Mouse (Mus musculus) bone marrow, adult 2 months (tissue): ENCODE data around the gene Pi4k2b.

Experiments used
- CTCF ChIP-seq: fragments of 200-500 bp; IDR thresholded peaks from 2 replicates; pipeline ENCODE4 v1.5.1; 2011; ENCODE audit warnings: low read length, control low read depth; ENCODE audit not compliant: control insufficient read depth, insufficient read depth
- POLR2A ChIP-seq: fragments of 200-500 bp; IDR thresholded peaks from 2 replicates; pipeline ENCODE4 v1.6.1; 2011; ENCODE audit warnings: low read depth, mild to moderate bottlenecking, control low read depth, low read length, borderline replicate concordance; ENCODE audit not compliant: control insufficient read depth

- TF ChIP-seq CTCF: no peak
- no peak for TF ChIP-seq POLR2A
Observed at GRCm38 (mm10) chr5:52783251-52783620, 41.9 kb downstream of the Pi4k2b start.
